Mouse (Mus musculus): Measurements from ENCODE around the gene Pakap.

DNA sequence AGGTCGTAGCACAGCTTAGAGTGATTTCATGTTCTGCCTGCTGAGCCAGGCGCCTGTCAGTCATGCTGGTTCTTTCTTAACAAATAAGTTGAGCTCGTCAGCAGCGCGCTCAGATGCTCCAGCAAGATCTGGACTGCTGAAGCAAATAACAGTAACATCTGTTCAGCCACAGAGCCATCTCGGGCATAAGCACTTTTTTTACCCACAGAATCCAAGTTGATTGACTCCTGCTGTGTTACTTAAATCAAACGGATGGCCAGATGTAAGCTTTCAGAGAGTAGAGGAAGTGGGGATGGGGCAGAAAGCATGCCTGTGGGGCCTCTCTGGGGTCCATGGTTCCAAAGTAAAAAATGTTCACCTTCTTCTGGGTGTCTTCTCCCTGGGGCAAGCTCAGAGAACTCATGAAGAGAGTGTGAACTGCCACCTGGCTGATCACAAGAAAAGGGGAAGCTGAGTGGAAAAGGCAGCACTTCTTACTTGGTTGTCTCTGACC is 152.9 kb downstream of the Pakap start:
- no peak for TF ChIP-seq POLR2A (IDR thresholded peaks at IDR 0.05; ENCODE audit: control insufficient read depth, extremely low read depth, insufficient read depth, low read length, poor library complexity)
- TF ChIP-seq CTCF (IDR thresholded peaks at IDR 0.05; ENCODE audit: borderline replicate concordance, control insufficient read depth, extremely low read depth, insufficient read depth, low read length, poor library complexity) = no peak

All from thymus, adult 2 months (tissue).